Mouse (Mus musculus) erythroblast, embryonic 14.5 days (primary cell): ENCODE results near the gene Deaf1. TPM values are rescaled to one million over a fixed set of nuclear protein-coding genes. Genes with fewer than 3 reads are reported as not detected.
"Not testable (repeated sequence)": the region's sequence is repeated elsewhere in the genome, so short reads cannot be mapped to it uniquely, and the experiment has no call there.

Experiments used
- H3K27me3 ChIP-seq: 2 replicates; pipeline ENCODE4 v1.6.1; 2012; ENCODE audit warnings: inconsistent platforms; ENCODE audit not compliant: control insufficient read depth
- H3K36me3 ChIP-seq: 2 replicates; pipeline ENCODE4 v1.6.1; 2012; ENCODE audit warnings: mild to moderate bottlenecking, inconsistent platforms; ENCODE audit not compliant: control insufficient read depth
- H3K4me1 ChIP-seq: 2 replicates; pipeline ENCODE4 v1.6.1; 2012; ENCODE audit warnings: inconsistent platforms; ENCODE audit not compliant: control insufficient read depth
- H3K4me3 ChIP-seq: replicated peaks from 2 replicates; pipeline ENCODE3; 2012; ENCODE audit warnings: moderate library complexity, mild to moderate bottlenecking, inconsistent platforms
- H3K9me3 ChIP-seq: 2 replicates; pipeline ENCODE4 v1.6.1; 2012; ENCODE audit warnings: low read length, inconsistent platforms, mixed read lengths; ENCODE audit not compliant: control insufficient read depth
- GATA1 ChIP-seq: IDR thresholded peaks from 2 replicates; pipeline ENCODE4 v1.6.1; 2012; ENCODE audit warnings: low read length, inconsistent platforms, mixed read lengths
- TAL1 ChIP-seq: IDR thresholded peaks from 3 replicates; pipeline ENCODE4 v1.6.1; 2012; ENCODE audit warnings: low read length, inconsistent platforms, mixed read lengths
- polyA plus RNA-seq: library from polyadenylated mRNA; stranded (reverse); fragments of >175 nt; gene quantifications from 2 replicates; pipeline ENCODE4 v1.2.3, GENCODE M21; 2012

Deaf1 gene
- polyA plus RNA-seq, 1 experiment: 7.6 TPM

DNA sequence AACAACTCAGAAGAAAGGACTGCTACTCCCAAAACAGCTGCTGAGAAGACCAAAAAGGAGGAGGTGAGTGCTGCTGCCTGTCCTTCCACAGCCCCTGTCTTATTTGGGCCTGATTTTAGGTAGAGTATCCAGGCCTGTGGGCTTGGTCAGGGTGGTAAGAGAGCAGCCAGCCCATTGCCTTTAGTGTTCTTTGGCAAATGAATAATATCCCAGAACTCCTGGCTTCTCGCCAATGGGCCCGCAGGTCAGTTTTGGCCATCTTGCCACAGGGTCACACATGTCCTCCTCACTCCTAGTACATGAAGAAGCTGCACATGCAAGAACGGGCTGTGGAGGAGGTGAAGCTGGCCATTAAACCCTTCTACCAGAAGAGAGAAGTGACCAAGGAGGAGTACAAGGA, 66.0 kb downstream of the Deaf1 start:
- TF ChIP-seq GATA1 (no peak), TAL1 (no peak)
- Histone ChIP-seq H3K4me1 (peaks cover 29% of the 10 kb centered on the region), H3K4me3 (no peak overlapping the region), H3K27me3 (no peaks in the 10 kb centered on the region), H3K36me3 (peaks cover 84% of the 10 kb centered on the region), H3K9me3 (no peaks in the 10 kb centered on the region)

DNA sequence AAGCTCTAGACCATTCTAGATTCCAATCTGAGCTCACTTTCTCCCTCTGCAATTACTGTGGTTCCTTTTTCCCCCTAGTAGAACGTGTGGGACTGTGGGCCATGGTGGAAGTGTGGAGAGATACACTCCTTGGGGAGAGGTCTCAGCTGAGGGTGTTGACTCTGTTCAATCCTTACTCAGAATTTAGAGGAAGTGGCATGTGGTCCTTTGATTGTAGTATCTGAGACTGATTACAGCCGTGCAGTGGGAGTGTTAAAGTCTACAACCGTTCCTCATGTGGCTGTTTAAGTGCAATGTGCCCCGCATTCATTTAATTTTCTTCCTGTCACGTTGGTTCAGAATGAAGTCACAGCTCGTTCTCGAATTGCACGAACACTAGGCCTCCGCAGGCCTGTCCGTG, 71.3 kb downstream of the Deaf1 start:
- Histone ChIP-seq H3K4me1 (no peaks in the 10 kb centered on the region; the same call in 1 of the 2 replicates), H3K9me3 (no peaks in the 10 kb centered on the region), H3K4me3 (no peak overlapping the region), H3K27me3 (no peaks in the 10 kb centered on the region), H3K36me3 (peaks cover 96% of the 10 kb centered on the region)
- no peak for TF ChIP-seq GATA1
- TF ChIP-seq TAL1: no peak

DNA sequence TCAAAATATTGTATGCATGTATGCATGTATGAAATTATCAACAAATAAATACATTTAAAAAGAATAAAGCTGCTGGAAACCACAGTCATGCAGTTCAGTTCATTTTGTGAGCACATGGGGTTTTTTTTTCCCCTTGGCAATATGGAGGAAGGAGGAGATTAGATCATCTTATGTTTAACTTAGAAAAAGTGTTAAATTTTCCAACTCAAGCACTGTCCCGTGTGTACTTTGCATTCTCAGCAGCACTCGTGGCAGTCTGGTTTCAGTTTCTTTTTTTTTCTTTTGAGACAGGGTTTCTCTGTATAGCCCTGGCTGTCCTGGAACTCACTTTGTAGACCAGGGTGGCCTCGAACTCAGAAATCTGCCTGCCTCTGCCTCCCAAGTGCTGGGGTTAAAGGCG, 77.0 kb downstream of the Deaf1 start:
- not testable (repeated sequence) for H3K9me3 ChIP-seq, H3K27me3 ChIP-seq, H3K4me3 ChIP-seq, H3K4me1 ChIP-seq
- H3K36me3 ChIP-seq: peaks cover 98% of the 10 kb centered on the region

Other genes starting within 250 kb of the Deaf1 start
- 0.03 and 0.05 TPM in 2 replicates for gene Pkp3, start 249.5 kb downstream of the Deaf1 start, polyA plus RNA-seq
- 0.16 and 0.19 TPM in 2 replicates for gene Sigirr, start 227.1 kb downstream of the Deaf1 start, polyA plus RNA-seq
- not detected in 2 replicates for gene Ano9, start 209.9 kb downstream of the Deaf1 start, polyA plus RNA-seq
- gene Ptdss2, start 205.3 kb downstream of the Deaf1 start, polyA plus RNA-seq: 148 and 156 TPM in 2 replicates
- 0.48 and 1.5 TPM in 2 replicates for gene Rnh1, start 154.8 kb downstream of the Deaf1 start, polyA plus RNA-seq
- gene Hras, start 133.7 kb downstream of the Deaf1 start, polyA plus RNA-seq: 34.0 and 43.9 TPM in 2 replicates
- gene Lrrc56, start 133.5 kb downstream of the Deaf1 start, polyA plus RNA-seq: 19.2 and 22.6 TPM in 2 replicates
- gene Lmntd2, start 113.6 kb downstream of the Deaf1 start, polyA plus RNA-seq: 0.28 and 0.51 TPM in 2 replicates
- 7.3 and 10.7 TPM in 2 replicates for gene Rassf7, start 111.8 kb downstream of the Deaf1 start, polyA plus RNA-seq
- 19.7 and 20.3 TPM in 2 replicates for gene Phrf1, start 98.9 kb downstream of the Deaf1 start, polyA plus RNA-seq
- 2.2 and 2.9 TPM in 2 replicates for gene Irf7, start 61.2 kb downstream of the Deaf1 start, polyA plus RNA-seq
- not detected in 2 replicates for gene Cdhr5, start 50.9 kb downstream of the Deaf1 start, polyA plus RNA-seq
- gene Sct, start 48.6 kb downstream of the Deaf1 start, polyA plus RNA-seq: not detected in 2 replicates
- gene Drd4, start 35.7 kb downstream of the Deaf1 start, polyA plus RNA-seq: not detected in 2 replicates
- 4.6 TPM in 2 replicates for gene Tmem80, start within 50 bp of the Deaf1 start, polyA plus RNA-seq
- gene Eps8l2, start 11.2 kb upstream of the Deaf1 start, polyA plus RNA-seq: 0.05 and 0.09 TPM in 2 replicates
- gene Taldo1, start 64.5 kb upstream of the Deaf1 start, polyA plus RNA-seq: 53.1 and 91.9 TPM in 2 replicates
- gene Gatd1, start 86.4 kb upstream of the Deaf1 start, polyA plus RNA-seq: 0.16 and 0.42 TPM in 2 replicates
- gene Cend1, start 101.8 kb upstream of the Deaf1 start, polyA plus RNA-seq: not detected in 2 replicates
- 0.70 and 0.97 TPM in 2 replicates for gene Slc25a22, start 110.2 kb upstream of the Deaf1 start, polyA plus RNA-seq
- gene Pidd1, start 116.3 kb upstream of the Deaf1 start, polyA plus RNA-seq: 5.6 and 9.3 TPM in 2 replicates
- gene Rplp2, start 119.7 kb upstream of the Deaf1 start, polyA plus RNA-seq: 584 and 1,051 TPM in 2 replicates
- 3.0 and 3.4 TPM in 2 replicates for gene Pnpla2, start 127.5 kb upstream of the Deaf1 start, polyA plus RNA-seq
- 0.06 and 0.12 TPM in 2 replicates for gene Cracr2b, start 133.4 kb upstream of the Deaf1 start, polyA plus RNA-seq
- gene Cd151, start 139.7 kb upstream of the Deaf1 start, polyA plus RNA-seq: 1.0 and 1.1 TPM in 2 replicates
- 15.4 and 17.1 TPM in 2 replicates for gene Polr2l, start 147.4 kb upstream of the Deaf1 start, polyA plus RNA-seq
- gene Tspan4, start 147.6 kb upstream of the Deaf1 start, polyA plus RNA-seq: 0.31 and 0.46 TPM in 2 replicates
- gene Chid1, start 212.2 kb upstream of the Deaf1 start, polyA plus RNA-seq: 1.7 and 2.6 TPM in 2 replicates
- gene Ap2a2, start 234.5 kb upstream of the Deaf1 start, polyA plus RNA-seq: 8.6 and 9.2 TPM in 2 replicates